Mouse (Mus musculus) forebrain, embryonic 11.5 days (tissue): Measurements from ENCODE around the gene Ccdc47. TPM values are rescaled to one million over a fixed set of nuclear protein-coding genes. Genes with fewer than 3 reads are reported as not detected.

Experiments used
- ATAC-seq: fragments of 200-750 bp; cut with Nextera tagmentation; replicated peaks from 2 replicates; pipeline ENCODE4 v1.8.0; 2017; ENCODE audit warnings: moderate TSS enrichment; ENCODE audit not compliant: low FRiP score
- DNase-seq: peaks from one replicate; pipeline ENCODE4 v3.0.0-alpha.2; 2017; ENCODE audit warnings: low spot score
- H3K27ac ChIP-seq: fragments of 300-500 bp; sonication (generic); 2 replicates; pipeline ENCODE4 v1.5.1; 2014; ENCODE audit warnings: low read depth, low read length
- H3K27me3 ChIP-seq: fragments of 300-500 bp; sonication (generic); 2 replicates; pipeline ENCODE4 v1.6.1; 2014; ENCODE audit warnings: mild to moderate bottlenecking, low read length, mixed read lengths; ENCODE audit not compliant: control insufficient read depth, insufficient read depth
- H3K36me3 ChIP-seq: fragments of 300-500 bp; sonication (generic); 2 replicates; pipeline ENCODE4 v1.6.1; 2014; ENCODE audit warnings: mild to moderate bottlenecking, low read length, moderate library complexity, mixed read lengths; ENCODE audit not compliant: control insufficient read depth, insufficient read depth
- H3K4me1 ChIP-seq: fragments of 300-500 bp; sonication (generic); replicated peaks from 2 replicates; pipeline ENCODE4 v1.6.1; 2014; ENCODE audit warnings: low read length, mixed read lengths; ENCODE audit not compliant: control insufficient read depth, insufficient read depth
- H3K4me2 ChIP-seq: fragments of 300-500 bp; sonication (generic); 2 replicates; pipeline ENCODE4 v1.6.1; 2014; ENCODE audit warnings: low read depth, mild to moderate bottlenecking, low read length, moderate library complexity, mixed read lengths; ENCODE audit not compliant: severe bottlenecking
- H3K4me3 ChIP-seq: fragments of 300-500 bp; sonication (generic); 2 replicates; pipeline ENCODE4 v1.5.1; 2014; ENCODE audit warnings: low read depth, low read length
- H3K9ac ChIP-seq: fragments of 300-500 bp; sonication (generic); 2 replicates; pipeline ENCODE4 v1.6.1; 2014; ENCODE audit warnings: low read length
- H3K9me3 ChIP-seq: fragments of 300-500 bp; sonication (generic); 2 replicates; pipeline ENCODE4 v1.6.1; 2016; ENCODE audit warnings: low read length, mixed read lengths; ENCODE audit not compliant: control insufficient read depth
- WGBS: fragments of 180-500 bp; shearing (Covaris S2); extraction: QIAGEN DNeasy Blood & Tissue Kit; methylation state at CpG from one replicate; pipeline ENCODE4 v1.1.7; 2014; 5-methylcytosine and 5-hydroxymethylcytosine counted together
- polyA plus RNA-seq: library from polyadenylated mRNA; unstranded; fragments of >200 nt; fragmentation: Nextera tagmentation; extraction: Ambion mirVana; gene quantifications from 2 replicates; pipeline ENCODE4 v1.2.1, GENCODE M21; 2014

Gene Ccdc47
- polyA plus RNA-seq, 1 experiment from 2014 or later, result 74.1 TPM

DNA sequence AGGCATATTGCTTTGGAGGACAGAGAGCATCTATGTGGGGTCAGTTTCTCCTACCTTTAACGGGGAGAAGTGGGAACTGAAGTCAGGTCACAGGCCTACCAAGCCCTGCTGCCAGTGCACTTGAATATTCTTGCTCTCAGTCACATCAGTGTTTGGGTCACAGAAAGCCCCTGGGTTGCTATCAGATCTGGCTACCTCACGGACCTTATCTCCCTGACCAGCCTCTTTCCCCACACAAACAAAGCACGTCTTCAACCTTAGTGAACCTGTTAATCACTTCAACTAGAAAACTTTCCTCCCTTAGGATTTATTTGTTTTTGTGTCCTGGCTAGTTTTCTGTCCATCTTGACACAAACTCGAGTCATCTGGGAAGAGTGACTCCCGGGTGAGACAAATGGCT lies 39.8 kb downstream of the Ccdc47 start:
- 89% methylated on average over 5 of the region's 5 CpGs for WGBS

DNA sequence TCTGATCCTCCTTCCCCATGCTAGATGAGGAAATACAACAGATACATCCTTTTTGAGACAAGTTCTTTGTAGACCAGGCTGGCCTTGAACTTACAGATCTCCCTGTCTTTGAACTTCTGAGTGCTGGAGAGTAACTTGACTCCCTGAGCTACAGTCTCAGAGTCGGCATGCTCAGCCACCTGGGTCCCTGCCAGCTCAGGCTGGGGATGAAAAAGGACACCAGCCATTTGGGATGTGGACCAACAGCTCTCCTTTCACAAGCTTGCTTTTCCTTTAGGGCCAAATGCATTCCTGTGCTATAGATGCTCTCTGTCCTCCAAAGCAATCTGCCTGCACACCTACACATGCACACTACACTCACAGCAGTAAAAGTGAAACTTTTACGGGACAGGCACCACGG lies 41.1 kb downstream of the Ccdc47 start:
- H3K36me3 ChIP-seq, result no peaks in the 10 kb centered on the region
- ATAC-seq, result no peak
- H3K4me3 ChIP-seq, result no peak overlapping the region
- H3K4me2 ChIP-seq, result no peak overlapping the region
- no peak overlapping the region for H3K9ac ChIP-seq
- no peaks in the 10 kb centered on the region for H3K9me3 ChIP-seq
- H3K4me1 ChIP-seq, result no peaks in the 10 kb centered on the region
- no peak for DNase-seq
- whole genome bisulfite sequencing, result 83% methylated on average over 3 of the region's 3 CpGs
- H3K27me3 ChIP-seq, result no peaks in the 10 kb centered on the region
- H3K27ac ChIP-seq, result no peak overlapping the region

More for the DNA sequence above, 39.8 kb downstream of the Ccdc47 start:
- Histone ChIP-seq H3K27ac (no peak overlapping the region), H3K9ac (no peak overlapping the region), H3K4me3 (no peak overlapping the region), H3K4me1 (no peaks in the 10 kb centered on the region), H3K9me3 (no peaks in the 10 kb centered on the region), H3K4me2 (no peak overlapping the region), H3K36me3 (no peaks in the 10 kb centered on the region), H3K27me3 (no peaks in the 10 kb centered on the region)
- ATAC-seq (no peak), DNase-seq (no peak)

DNA sequence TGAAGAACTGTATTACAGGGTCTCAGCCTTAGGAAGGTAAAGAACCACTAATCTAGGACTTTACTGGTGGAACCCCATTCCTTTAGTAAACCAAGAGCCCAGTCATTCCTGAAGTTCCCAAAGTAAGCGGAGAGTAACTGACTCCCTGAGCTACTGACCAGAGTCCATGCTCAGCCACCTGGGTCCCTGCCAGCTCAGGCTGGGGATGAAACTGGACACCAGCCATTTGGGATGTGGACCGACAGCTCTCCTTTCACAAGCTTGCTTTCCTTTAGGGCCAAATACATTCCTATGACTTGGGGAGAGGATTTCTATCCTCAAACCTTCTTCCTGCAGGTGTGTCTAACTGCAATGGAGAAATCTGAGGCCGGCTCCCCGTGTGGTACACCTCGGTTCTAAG lies 41.8 kb downstream of the Ccdc47 start:
- DNase-seq, result no peak
- H3K4me3 ChIP-seq, result no peak overlapping the region
- 83% methylated on average over 5 of the region's 5 CpGs for WGBS

DNA sequence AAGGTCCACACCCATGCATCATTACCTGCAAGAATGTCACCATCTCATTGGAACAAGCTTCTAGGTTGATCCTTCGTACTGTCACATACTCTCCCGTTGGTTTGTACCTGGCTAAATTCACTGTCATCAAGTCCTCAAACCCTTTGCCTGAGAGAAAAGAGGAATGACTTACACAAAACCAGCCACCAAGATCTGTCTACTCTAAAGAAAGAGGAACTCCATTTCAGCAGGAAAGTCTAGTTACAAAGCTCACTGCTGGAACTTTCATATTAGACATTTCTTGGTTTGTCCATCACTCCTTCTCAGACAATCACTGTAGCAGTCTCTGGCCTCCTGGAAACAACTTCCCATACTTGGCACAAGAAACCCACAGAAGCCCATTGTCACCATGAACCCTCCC lies 42.9 kb downstream of the Ccdc47 start:
- no peak for DNase-seq
- Histone ChIP-seq H3K4me1 (no peaks in the 10 kb centered on the region), H3K9ac (no peak overlapping the region), H3K36me3 (no peaks in the 10 kb centered on the region; the same call in 1 of the 2 replicates), H3K27ac (no peak overlapping the region), H3K4me2 (no peak overlapping the region), H3K9me3 (no peaks in the 10 kb centered on the region), H3K4me3 (no peak overlapping the region), H3K27me3 (no peaks in the 10 kb centered on the region)
- no peak for ATAC-seq
- 89% methylated on average over 2 of the region's 2 CpGs for WGBS

More for the DNA sequence above, 41.8 kb downstream of the Ccdc47 start:
- Histone ChIP-seq H3K27me3 (no peaks in the 10 kb centered on the region), H3K9ac (no peak overlapping the region), H3K4me2 (no peak overlapping the region), H3K36me3 (no peaks in the 10 kb centered on the region), H3K27ac (no peak overlapping the region), H3K4me1 (no peaks in the 10 kb centered on the region), H3K9me3 (no peaks in the 10 kb centered on the region)
- no peak for ATAC-seq

DNA sequence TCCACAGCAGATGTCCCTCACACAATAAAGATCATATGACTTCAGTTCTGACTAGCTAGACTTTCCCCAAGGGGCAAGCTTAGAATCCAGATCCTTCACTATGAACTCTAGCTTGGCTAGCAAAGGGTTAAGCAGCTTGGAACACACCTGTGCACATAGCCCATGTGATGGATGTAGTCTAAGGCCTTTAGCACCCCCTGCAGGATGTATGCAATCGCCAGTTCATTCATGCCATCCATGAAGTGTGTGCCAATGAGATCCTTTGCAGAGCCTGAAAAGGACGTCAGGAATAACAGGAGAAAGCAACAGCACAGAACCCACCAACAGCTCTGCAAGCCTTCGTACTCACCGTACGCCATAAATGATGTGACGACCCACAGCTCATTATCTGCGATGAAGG lies 45.3 kb downstream of the Ccdc47 start:
- no peak overlapping the region for H3K27ac ChIP-seq
- H3K4me3 ChIP-seq, result no peak overlapping the region
- DNase-seq, result no peak
- H3K9ac ChIP-seq, result no peak overlapping the region
- peaks cover 5% of the 10 kb centered on the region; the same call in 1 of the 2 replicates for H3K36me3 ChIP-seq
- H3K9me3 ChIP-seq, result no peaks in the 10 kb centered on the region
- no peaks in the 10 kb centered on the region for H3K4me1 ChIP-seq
- 76% methylated on average over 7 of the region's 7 CpGs for WGBS
- H3K4me2 ChIP-seq, result no peak overlapping the region
- no peaks in the 10 kb centered on the region for H3K27me3 ChIP-seq
- no peak for ATAC-seq

DNA sequence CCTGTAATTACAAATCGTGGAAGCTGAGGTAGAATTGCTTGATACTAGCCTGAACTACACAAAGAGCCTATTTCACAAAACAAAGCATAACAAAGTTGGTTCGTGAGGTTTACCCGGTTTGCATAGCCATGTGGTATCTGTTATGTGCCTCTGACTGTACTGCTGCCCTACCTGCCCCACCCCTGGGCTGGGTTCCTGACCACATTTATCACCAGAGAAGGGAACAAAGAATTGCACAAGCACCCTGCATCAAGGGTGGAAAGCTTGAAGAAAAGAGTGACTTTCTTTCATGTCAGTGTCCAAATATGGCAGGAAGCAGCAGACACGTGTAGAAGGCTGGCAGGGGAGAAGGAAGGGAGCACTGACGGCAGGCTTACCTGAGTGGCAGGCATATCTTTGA lies 48.7 kb downstream of the Ccdc47 start:
- H3K9me3 ChIP-seq, result no peaks in the 10 kb centered on the region
- no peak overlapping the region for H3K27ac ChIP-seq
- WGBS, result 87% methylated on average over 5 of the region's 5 CpGs
- no peak overlapping the region for H3K9ac ChIP-seq
- H3K36me3 ChIP-seq, result peaks cover 5% of the 10 kb centered on the region; the same call in 1 of the 2 replicates
- ATAC-seq, result no peak
- H3K27me3 ChIP-seq, result no peaks in the 10 kb centered on the region
- no peak overlapping the region for H3K4me3 ChIP-seq
- no peak overlapping the region for H3K4me2 ChIP-seq
- no peak for DNase-seq
- no peaks in the 10 kb centered on the region for H3K4me1 ChIP-seq

DNA sequence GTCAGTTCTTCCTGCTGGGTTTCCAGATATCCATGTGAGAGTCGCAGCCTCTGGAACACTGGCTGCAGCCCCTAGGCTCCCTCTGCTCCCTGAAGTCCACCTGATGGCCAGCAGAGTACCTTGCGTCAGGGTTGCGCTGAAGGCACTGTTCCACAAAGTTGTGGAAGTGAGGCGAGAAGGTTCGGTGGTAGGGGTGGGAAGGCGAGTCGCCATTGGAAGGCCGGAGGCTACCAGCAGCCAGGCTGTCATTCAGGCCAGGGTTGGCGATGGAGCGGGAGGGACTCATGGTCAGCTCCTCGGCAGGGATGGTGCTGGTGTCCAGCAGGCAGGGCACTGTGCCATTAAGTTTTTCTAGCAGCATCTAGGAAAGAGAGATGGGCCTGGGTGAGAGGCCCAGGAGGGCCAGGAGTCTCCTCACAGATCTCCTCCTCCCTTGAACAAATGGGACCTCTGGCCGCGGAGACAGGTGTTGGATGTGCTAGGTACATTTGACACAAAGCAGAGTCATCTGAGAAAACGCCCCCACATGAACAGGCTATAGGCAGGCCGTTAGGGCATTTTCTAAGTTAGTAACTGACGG lies 51.5 kb downstream of the Ccdc47 start:
- 94% methylated on average over 16 of the region's 16 CpGs for WGBS
- Histone ChIP-seq H3K4me2 (no peak overlapping the region), H3K4me1 (peaks cover 8% of the 10 kb centered on the region), H3K4me3 (no peak overlapping the region), H3K9ac (no peak overlapping the region), H3K9me3 (no peaks in the 10 kb centered on the region), H3K36me3 (peaks cover 5% of the 10 kb centered on the region; the same call in 1 of the 2 replicates), H3K27ac (no peak overlapping the region), H3K27me3 (no peaks in the 10 kb centered on the region)
- no peak for DNase-seq
- no peak for ATAC-seq

DNA sequence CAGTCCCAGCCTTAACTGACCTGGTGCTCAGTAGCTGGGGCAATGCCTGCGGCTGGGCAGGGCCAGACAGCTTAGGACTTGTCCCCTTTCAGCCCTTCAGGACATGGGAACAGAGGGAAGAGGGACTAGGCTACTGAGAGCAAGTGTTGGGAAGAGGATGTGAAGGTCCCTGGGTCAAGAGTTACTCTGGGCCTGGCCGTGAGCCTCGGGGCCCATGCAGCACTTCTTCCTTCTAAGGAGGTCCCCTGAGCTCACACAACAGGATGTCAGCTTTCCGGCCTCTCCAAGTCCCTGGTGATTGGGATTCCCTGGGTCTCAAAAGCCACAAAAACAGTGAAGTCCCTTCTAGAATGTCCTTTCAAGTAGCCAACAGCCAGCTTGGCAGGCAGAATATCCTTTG lies 52.6 kb downstream of the Ccdc47 start:
- no peaks in the 10 kb centered on the region for H3K27me3 ChIP-seq
- ATAC-seq (no peak), DNase-seq (no peak)
- H3K4me2 ChIP-seq, result no peak overlapping the region
- peaks cover 5% of the 10 kb centered on the region; the same call in 1 of the 2 replicates for H3K36me3 ChIP-seq
- H3K27ac ChIP-seq, result no peak overlapping the region
- no peak overlapping the region for H3K4me3 ChIP-seq
- H3K9ac ChIP-seq, result no peak overlapping the region
- 86% methylated on average over 4 of the region's 4 CpGs for WGBS
- peaks cover 11% of the 10 kb centered on the region for H3K4me1 ChIP-seq
- no peaks in the 10 kb centered on the region for H3K9me3 ChIP-seq

DNA sequence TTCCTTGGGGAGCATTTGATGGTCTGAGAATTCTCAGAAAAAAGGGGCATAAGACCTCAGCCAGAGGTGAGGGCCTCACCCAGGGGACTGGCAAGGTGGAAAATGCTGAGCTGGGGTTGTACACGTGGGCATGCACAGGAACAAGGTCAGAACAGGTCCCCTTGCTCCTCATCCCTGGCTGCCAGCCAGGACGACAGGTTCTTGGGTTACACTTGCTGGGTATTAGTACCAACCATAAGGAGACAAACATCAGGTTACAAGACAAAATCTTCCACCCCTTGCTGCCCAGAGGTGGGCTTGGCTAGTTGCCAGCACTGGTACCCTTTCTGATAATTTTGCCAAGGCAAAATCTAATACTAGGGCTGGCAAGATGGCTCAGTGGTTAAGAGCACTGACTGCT lies 53.9 kb downstream of the Ccdc47 start:
- 88% methylated on average over 2 of the region's 2 CpGs for WGBS
- H3K9ac ChIP-seq, result no peak overlapping the region
- H3K27me3 ChIP-seq, result no peaks in the 10 kb centered on the region
- no peaks in the 10 kb centered on the region; the same call in 1 of the 2 replicates for H3K36me3 ChIP-seq
- ATAC-seq (no peak), DNase-seq (no peak)
- H3K27ac ChIP-seq, result no peak overlapping the region
- H3K4me1 ChIP-seq, result peaks cover 13% of the 10 kb centered on the region
- no peak overlapping the region for H3K4me3 ChIP-seq
- H3K4me2 ChIP-seq, result no peak overlapping the region
- H3K9me3 ChIP-seq, result no peaks in the 10 kb centered on the region
